Mouse (Mus musculus): ENCODE data around the gene Reln. TPM values are rescaled to one million over a fixed set of nuclear protein-coding genes. Genes with fewer than 3 reads are reported as not detected.

Reln gene
- polyA plus RNA-seq, 1 experiment from 2014 or later, result 2.6 TPM

DNA sequence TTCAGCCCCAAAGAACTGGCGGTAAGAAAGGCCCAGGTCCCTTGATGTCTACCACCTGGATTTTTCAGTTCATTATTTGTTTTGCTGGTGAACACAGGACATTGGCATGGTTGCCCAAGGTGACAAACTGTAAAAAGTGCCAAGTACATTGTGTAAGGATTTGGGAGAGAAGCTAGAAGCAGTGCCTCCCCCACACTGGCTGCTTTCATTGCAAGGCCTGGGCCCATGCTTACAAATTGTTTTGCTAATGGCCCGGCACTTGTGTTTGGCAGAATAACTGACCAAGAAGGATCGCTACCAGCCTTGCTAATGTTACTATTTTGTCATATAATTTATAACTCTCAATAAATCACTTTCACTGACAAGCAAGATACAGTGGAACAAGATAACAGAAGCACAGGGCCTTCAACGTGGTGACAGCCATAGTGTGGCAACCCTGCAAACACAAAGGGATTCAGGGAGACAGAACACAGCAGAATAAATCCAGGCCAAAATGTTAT is 425.2 kb downstream of the Reln start:
- 87% methylated on average over 4 of the region's 4 CpGs for WGBS
- DNase-seq (ENCODE audit: extremely low spot score, low spot score), result no peak

DNA sequence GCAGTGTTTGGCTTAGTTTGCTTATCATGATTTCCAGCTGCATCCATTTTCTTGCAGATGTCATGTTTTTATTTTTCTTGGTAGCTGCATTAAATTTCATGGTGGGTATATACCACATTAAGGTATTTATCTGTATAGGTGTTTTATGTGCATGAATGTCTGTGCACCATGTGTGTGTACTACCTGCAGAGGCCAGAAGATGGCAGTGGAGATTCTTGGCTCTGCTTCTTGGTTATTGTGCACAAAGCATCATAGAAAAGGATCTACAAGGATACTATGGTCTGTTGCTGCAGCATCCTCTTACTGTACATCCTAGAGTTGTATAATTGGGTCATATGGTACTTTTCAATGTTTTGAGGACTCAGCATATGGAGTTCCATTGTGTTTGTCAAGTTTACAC is 428.5 kb downstream of the Reln start:
- no peak for DNase-seq (ENCODE audit: extremely low spot score, low spot score)
- Histone ChIP-seq H3K4me3 (no peak overlapping the region), H3K27ac (no peak overlapping the region), H3K36me3 (replicated peaks) (no peaks in the 10 kb centered on the region), H3K4me1 (no peaks in the 10 kb centered on the region), H3K9me3 (0 out of 2 replicates have a peak, but pooled peaks cover 4% of the 10 kb centered on the region), H3K27me3 (ENCODE audit: poor library complexity, severe bottlenecking) (no peaks in the 10 kb centered on the region)

More for the DNA sequence above, 425.2 kb downstream of the Reln start:
- no peaks in the 10 kb centered on the region for H3K27me3 ChIP-seq (ENCODE audit: poor library complexity, severe bottlenecking)
- no peak overlapping the region for H3K27ac ChIP-seq
- H3K4me1 ChIP-seq, result no peaks in the 10 kb centered on the region
- H3K9me3 ChIP-seq, result 0 out of 2 replicates have a peak, but pooled peaks cover 4% of the 10 kb centered on the region
- H3K4me3 ChIP-seq, result no peak overlapping the region
- no peaks in the 10 kb centered on the region for H3K36me3 ChIP-seq (replicated peaks)

GRCm38 (mm10) chr5:21914776-21915175 is 429.7 kb downstream of the Reln start:
- Histone ChIP-seq H3K4me1 (no peaks in the 10 kb centered on the region), H3K36me3 (replicated peaks) (no peaks in the 10 kb centered on the region), H3K9me3 (0 out of 2 replicates have a peak, but pooled peaks cover 4% of the 10 kb centered on the region), H3K27me3 (ENCODE audit: poor library complexity, severe bottlenecking) (no peaks in the 10 kb centered on the region), H3K4me3 (no peak overlapping the region), H3K27ac (no peak overlapping the region)
- WGBS, result 73% methylated on average over 3 of the region's 3 CpGs
- no peak for DNase-seq (ENCODE audit: extremely low spot score, low spot score)

DNA sequence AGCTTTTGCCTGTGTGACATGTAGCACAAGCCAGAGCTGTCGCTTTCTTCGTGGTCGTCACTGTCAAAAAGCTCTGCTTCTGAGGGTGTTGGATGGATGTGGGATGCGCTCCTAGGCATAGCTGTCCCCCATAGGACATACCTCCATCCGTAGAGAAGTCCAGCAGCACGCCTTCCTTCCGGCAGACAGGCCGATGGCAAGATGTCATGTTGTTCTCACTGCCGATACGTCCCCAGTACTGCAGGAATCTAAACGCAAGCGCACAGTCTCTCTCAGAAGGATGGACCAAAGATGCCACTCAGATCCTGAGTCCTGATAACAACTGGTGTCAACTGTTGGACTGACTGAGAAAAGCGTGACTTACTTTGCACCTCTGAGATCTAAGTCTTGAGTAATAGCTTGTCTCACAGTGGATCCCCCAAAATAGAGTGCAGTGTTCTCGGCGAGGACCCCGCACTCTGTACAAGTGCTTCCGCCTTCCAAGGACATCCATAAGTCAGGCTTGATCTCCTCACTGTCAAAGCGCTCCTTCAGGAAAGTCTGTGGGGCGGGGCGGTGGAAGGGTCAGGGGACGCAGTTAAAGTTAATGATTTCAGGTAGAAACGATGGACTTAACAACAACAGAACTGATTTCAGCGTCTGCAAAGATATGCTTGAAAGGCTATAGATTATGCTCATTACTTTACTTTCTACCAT is 431.5 kb downstream of the Reln start:
- Histone ChIP-seq H3K4me1 (no peaks in the 10 kb centered on the region), H3K4me3 (no peak overlapping the region), H3K9me3 (0 out of 2 replicates have a peak, but pooled peaks cover 4% of the 10 kb centered on the region), H3K36me3 (replicated peaks) (no peaks in the 10 kb centered on the region), H3K27ac (no peak overlapping the region), H3K27me3 (ENCODE audit: poor library complexity, severe bottlenecking) (no peaks in the 10 kb centered on the region)
- WGBS, result 94% methylated on average over 23 of the region's 23 CpGs
- no peak for DNase-seq (ENCODE audit: extremely low spot score, low spot score)

DNA sequence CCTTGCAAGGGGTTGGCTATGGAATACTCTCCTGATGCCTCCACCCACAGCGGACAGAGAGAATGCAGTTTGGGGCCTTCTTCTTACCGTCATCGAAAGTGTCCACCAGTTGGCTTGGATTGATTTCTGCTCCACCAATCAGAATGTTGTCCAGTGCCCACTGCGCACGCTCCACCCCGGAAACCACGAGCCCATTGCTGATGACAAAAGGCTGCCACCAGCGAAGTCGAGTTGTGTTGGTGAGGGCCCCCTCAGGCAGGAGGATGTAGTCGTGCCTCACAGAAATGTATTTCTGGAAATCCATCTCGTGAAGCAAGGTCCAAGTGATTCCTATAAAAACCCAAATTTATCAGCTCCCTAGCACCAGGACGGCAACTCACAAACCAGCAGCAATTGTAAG is 433.8 kb downstream of the Reln start:
- no peaks in the 10 kb centered on the region for H3K4me1 ChIP-seq
- H3K9me3 ChIP-seq, result no peaks in the 10 kb centered on the region
- no peak overlapping the region for H3K4me3 ChIP-seq
- no peak for DNase-seq (ENCODE audit: extremely low spot score, low spot score)
- no peak overlapping the region for H3K27ac ChIP-seq
- no peaks in the 10 kb centered on the region for H3K36me3 ChIP-seq (replicated peaks)
- 92% methylated on average over 12 of the region's 12 CpGs for WGBS
- no peaks in the 10 kb centered on the region for H3K27me3 ChIP-seq (ENCODE audit: poor library complexity, severe bottlenecking)

DNA sequence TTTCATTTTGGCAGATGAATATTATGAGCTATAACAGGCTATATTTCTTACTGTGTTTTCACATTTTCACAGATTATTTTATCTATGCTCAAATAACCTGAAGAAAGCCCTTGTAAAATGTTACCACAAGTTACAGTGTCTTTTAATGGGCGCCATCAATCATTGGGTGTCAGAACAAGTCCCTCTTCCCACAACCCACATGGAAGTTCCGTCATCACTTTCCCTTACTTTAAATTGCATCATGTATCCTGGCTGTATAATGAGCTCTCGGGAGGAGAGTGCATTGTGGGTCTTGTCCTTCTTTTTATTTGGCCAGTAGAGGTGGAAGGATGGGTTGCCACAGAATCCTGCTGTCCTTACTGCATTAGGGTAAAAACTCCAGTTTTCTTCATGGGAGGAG is 434.8 kb downstream of the Reln start:
- no peaks in the 10 kb centered on the region for H3K27me3 ChIP-seq (ENCODE audit: poor library complexity, severe bottlenecking)
- no peak overlapping the region for H3K4me3 ChIP-seq
- H3K36me3 ChIP-seq (replicated peaks), result no peaks in the 10 kb centered on the region
- no peak for DNase-seq (ENCODE audit: extremely low spot score, low spot score)
- 93% methylated on average over 3 of the region's 3 CpGs for WGBS
- no peaks in the 10 kb centered on the region for H3K9me3 ChIP-seq
- H3K27ac ChIP-seq, result no peak overlapping the region
- no peaks in the 10 kb centered on the region for H3K4me1 ChIP-seq

DNA sequence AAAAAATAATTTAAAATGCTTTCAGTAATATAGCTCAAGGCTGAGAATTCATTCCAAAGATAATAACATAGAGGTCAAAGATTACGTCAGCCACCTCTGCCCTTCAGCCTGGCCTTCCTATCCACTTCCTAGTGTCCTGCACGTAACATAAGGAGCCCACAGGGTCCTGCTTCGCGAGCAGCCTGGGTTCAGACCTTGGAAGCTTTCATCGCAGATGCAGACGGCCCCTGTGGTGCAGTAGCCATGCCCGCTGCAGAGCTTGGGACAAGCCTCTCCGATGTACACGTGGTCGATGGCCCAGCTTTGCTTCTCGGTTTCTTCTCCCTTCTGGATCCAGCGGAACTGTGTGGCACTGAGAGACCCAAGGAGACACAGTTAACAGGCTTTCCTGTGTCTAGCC is 443.1 kb downstream of the Reln start:
- WGBS, result 67% methylated on average over 12 of the region's 12 CpGs
- Histone ChIP-seq H3K4me3 (no peak overlapping the region), H3K4me1 (peaks cover 3% of the 10 kb centered on the region), H3K27ac (no peak overlapping the region), H3K27me3 (ENCODE audit: poor library complexity, severe bottlenecking) (no peaks in the 10 kb centered on the region), H3K9me3 (no peaks in the 10 kb centered on the region), H3K36me3 (replicated peaks) (no peaks in the 10 kb centered on the region)
- DNase-seq (ENCODE audit: extremely low spot score, low spot score), result no peak

- H3K4me1 ChIP-seq, result peaks cover 3% of the 10 kb centered on the region
- no peak overlapping the region for H3K27ac ChIP-seq
- H3K4me3 ChIP-seq, result no peak overlapping the region
- no peaks in the 10 kb centered on the region for H3K36me3 ChIP-seq (replicated peaks)
- H3K27me3 ChIP-seq (ENCODE audit: poor library complexity, severe bottlenecking), result no peaks in the 10 kb centered on the region
- WGBS, result 83% methylated on average over 6 of the region's 6 CpGs
- no peaks in the 10 kb centered on the region for H3K9me3 ChIP-seq
- DNase-seq (ENCODE audit: extremely low spot score, low spot score), result no peak
Measured at GRCm38 (mm10) chr5:21900891-21901290, 443.6 kb downstream of the Reln start.

GRCm38 (mm10) chr5:21898875-21899274 is 445.6 kb downstream of the Reln start:
- peaks cover 3% of the 10 kb centered on the region for H3K4me1 ChIP-seq
- H3K27ac ChIP-seq, result no peak overlapping the region
- H3K9me3 ChIP-seq, result no peaks in the 10 kb centered on the region
- H3K27me3 ChIP-seq (ENCODE audit: poor library complexity, severe bottlenecking), result no peaks in the 10 kb centered on the region
- no peaks in the 10 kb centered on the region for H3K36me3 ChIP-seq (replicated peaks)
- H3K4me3 ChIP-seq, result no peak overlapping the region
- DNase-seq (ENCODE audit: extremely low spot score, low spot score), result no peak
- WGBS, result 90% methylated on average over 6 of the region's 6 CpGs

DNA sequence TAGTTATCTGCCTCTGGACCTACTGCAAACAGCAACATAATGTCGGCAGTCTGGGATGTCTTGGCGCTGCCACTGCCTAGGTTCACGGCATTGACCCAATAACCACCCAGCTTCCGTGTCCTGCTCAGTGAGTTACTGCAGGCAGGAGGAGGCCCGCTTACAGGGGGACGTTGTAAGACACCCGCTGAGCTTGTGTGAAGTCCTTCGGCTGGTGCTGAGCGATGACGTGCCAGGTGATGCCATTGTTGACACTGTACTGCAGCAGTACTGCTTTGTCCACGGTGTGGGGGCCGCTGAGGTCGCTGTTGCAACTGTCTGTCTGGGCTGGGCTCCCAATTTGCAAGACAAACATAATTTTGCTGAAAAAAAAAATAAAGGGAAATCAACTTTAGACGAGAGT is 447.9 kb downstream of the Reln start:
- DNase-seq (ENCODE audit: extremely low spot score, low spot score), result no peak
- H3K27ac ChIP-seq, result no peak overlapping the region
- H3K36me3 ChIP-seq (replicated peaks), result no peaks in the 10 kb centered on the region
- peaks cover 3% of the 10 kb centered on the region for H3K4me1 ChIP-seq
- no peak overlapping the region for H3K4me3 ChIP-seq
- no peaks in the 10 kb centered on the region for H3K27me3 ChIP-seq (ENCODE audit: poor library complexity, severe bottlenecking)
- 86% methylated on average over 14 of the region's 14 CpGs for WGBS
- no peaks in the 10 kb centered on the region for H3K9me3 ChIP-seq

GRCm38 (mm10) chr5:21894168-21894567 is 450.3 kb downstream of the Reln start:
- Histone ChIP-seq H3K4me3 (no peak overlapping the region), H3K4me1 (no peaks in the 10 kb centered on the region; the same call in 1 of the 2 replicates)

GRCm38 (mm10) chr5:21866750-21867149 is 477.8 kb downstream of the Reln start:
- peaks cover 10% of the 10 kb centered on the region for H3K27me3 ChIP-seq (ENCODE audit: poor library complexity, severe bottlenecking)
- H3K27ac ChIP-seq, result peak overlapping the region; percentile 69
- WGBS, result 62% methylated on average over 8 of the region's 8 CpGs
- no peaks in the 10 kb centered on the region for H3K36me3 ChIP-seq (replicated peaks)
- H3K4me1 ChIP-seq, result peaks cover 20% of the 10 kb centered on the region
- DNase-seq (ENCODE audit: extremely low spot score, low spot score), result no peak
- peak overlapping the region; percentile 48; the same call in 1 of the 2 replicates for H3K4me3 ChIP-seq
- H3K9me3 ChIP-seq, result no peaks in the 10 kb centered on the region

More at GRCm38 (mm10) chr5:21894168-21894567, 450.3 kb downstream of the Reln start:
- Histone ChIP-seq H3K27ac (no peak overlapping the region), H3K9me3 (no peaks in the 10 kb centered on the region), H3K36me3 (replicated peaks) (no peaks in the 10 kb centered on the region), H3K27me3 (ENCODE audit: poor library complexity, severe bottlenecking) (no peaks in the 10 kb centered on the region)
- DNase-seq (ENCODE audit: extremely low spot score, low spot score), result no peak
- WGBS, result 88% methylated on average over 3 of the region's 3 CpGs

DNA sequence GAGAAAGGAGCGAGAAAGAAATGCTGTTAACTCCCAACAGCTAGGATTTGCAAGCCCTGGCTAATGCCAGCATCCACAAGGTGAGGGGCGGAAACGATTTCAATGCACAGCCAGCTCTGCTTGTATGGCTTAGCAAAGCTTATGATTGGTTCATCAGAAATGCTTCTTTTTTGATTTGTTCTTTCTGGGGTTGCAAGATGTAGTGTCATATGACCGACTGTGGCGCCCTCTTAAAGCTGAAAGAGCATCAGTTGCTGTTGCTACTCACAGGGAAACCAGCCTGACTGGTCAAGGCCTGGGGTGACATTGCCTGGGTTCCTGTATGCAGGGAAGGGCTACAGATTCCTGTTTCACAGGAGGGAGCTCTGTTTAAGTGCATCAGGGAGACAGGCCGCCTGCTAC is 478.2 kb downstream of the Reln start:
- peak overlapping the region; percentile 48 for H3K4me3 ChIP-seq
- peak overlapping the region; percentile 69 for H3K27ac ChIP-seq
- H3K4me1 ChIP-seq, result peaks cover 20% of the 10 kb centered on the region
- peak; percentile 33 for DNase-seq (ENCODE audit: extremely low spot score, low spot score)
- no peaks in the 10 kb centered on the region for H3K36me3 ChIP-seq (replicated peaks)
- H3K27me3 ChIP-seq (ENCODE audit: poor library complexity, severe bottlenecking), result peaks cover 10% of the 10 kb centered on the region
- H3K9me3 ChIP-seq, result no peaks in the 10 kb centered on the region
- 5% methylated on average over 6 of the region's 6 CpGs for whole genome bisulfite sequencing
